In genomic region chr13:30548835-30549234, GRCm38 (mm10) we compare ENCODE assay signal across 8 mouse cellular contexts. TPM values are rescaled to one million over a fixed set of nuclear protein-coding genes. Genes with fewer than 3 reads are reported as not detected.
A peak's percentile ranks its signal among the peaks of the same experiment; 100 is the strongest.
DNase-seq lines count a peak whose midpoint lies in the region; ATAC-seq and TF ChIP-seq lines count a peak whose summit lies in the region.

No protein-coding gene starts in this region.

- ATAC-seq in kidney, embryonic 14.5 days (ENCODE audit: low FRiP score, low TSS enrichment) = no peak
- ATAC-seq in hindbrain, postnatal 0 days = no peak

- H3K9me3 ChIP-seq in kidney, embryonic 14.5 days (ENCODE audit: control insufficient read depth, low read length) = no peaks in the 10 kb centered on the region
- no peaks in the 10 kb centered on the region for H3K9me3 ChIP-seq in hindbrain, postnatal 0 days (ENCODE audit: low read length)
- no peaks in the 10 kb centered on the region for H3K9me3 ChIP-seq in limb, embryonic 10.5 days (replicated peaks)

- DNase-seq in kidney, adult 18-20 months = peak; percentile 84
- peak; percentile 73 for DNase-seq in brain, embryonic 14.5 days (ENCODE audit: low read depth)
- DNase-seq in forelimb bud, embryonic 11.5 days (ENCODE audit: low read depth, low spot score) = peak; percentile 89
- peak; percentile 82 for DNase-seq in hindbrain, postnatal 0 days (ENCODE audit: low spot score)
- peak; percentile 86 for DNase-seq in limb, embryonic 10.5 days (ENCODE audit: low spot score)
- peak; percentile 88 to 89 for DNase-seq in natural killer cell, adult 2 months (ENCODE audit: low spot score in 2 of 2)
- peak; percentile 43 for DNase-seq in telencephalon, adult 2 months (ENCODE audit: low read depth, low spot score)

- TF ChIP-seq POLR2A in brain, embryonic 14.5 days (IDR thresholded peaks at IDR 0.05; ENCODE audit: borderline replicate concordance, extremely low read depth, insufficient read depth, insufficient read length, poor library complexity, severe bottlenecking) = no peak

- no peak overlapping the region for H3K27ac ChIP-seq in kidney, embryonic 14.5 days (ENCODE audit: low read depth, low read length)
- no peak overlapping the region for H3K27ac ChIP-seq in hindbrain, postnatal 0 days
- H3K27ac ChIP-seq in limb, embryonic 10.5 days = no peak overlapping the region

- no peak overlapping the region for H3K4me2 ChIP-seq in kidney, embryonic 14.5 days (replicated peaks; ENCODE audit: low read depth, low read length)
- no peak overlapping the region for H3K4me2 ChIP-seq in hindbrain, postnatal 0 days (ENCODE audit: low read depth, low read length)

- H3K36me3 ChIP-seq in kidney, embryonic 14.5 days (ENCODE audit: control insufficient read depth, insufficient read depth, low read length) = no peaks in the 10 kb centered on the region
- no peaks in the 10 kb centered on the region for H3K36me3 ChIP-seq in hindbrain, postnatal 0 days (ENCODE audit: insufficient read depth, low read length)
- H3K36me3 ChIP-seq in limb, embryonic 10.5 days = no peaks in the 10 kb centered on the region

- H3K4me1 ChIP-seq in kidney, embryonic 14.5 days (ENCODE audit: control insufficient read depth, insufficient read depth, low read length) = peaks cover 6% of the 10 kb centered on the region
- peaks cover 7% of the 10 kb centered on the region for H3K4me1 ChIP-seq in hindbrain, postnatal 0 days (ENCODE audit: insufficient read depth, low read length)
- H3K4me1 ChIP-seq in limb, embryonic 10.5 days = peaks cover 10% of the 10 kb centered on the region

- 13% methylated on average over 2 of the region's 2 CpGs for WGBS in kidney, embryonic 14.5 days
- WGBS in hindbrain, postnatal 0 days = 28% methylated on average over 2 of the region's 2 CpGs
- WGBS in limb, embryonic 10.5 days = 30% methylated on average over 2 of the region's 2 CpGs

- no peak overlapping the region for H3K4me3 ChIP-seq in kidney, embryonic 14.5 days (ENCODE audit: low read length)
- H3K4me3 ChIP-seq in hindbrain, postnatal 0 days (ENCODE audit: low read length) = no peak overlapping the region
- H3K4me3 ChIP-seq in limb, embryonic 10.5 days = no peak overlapping the region

- H3K9ac ChIP-seq in kidney, embryonic 14.5 days (ENCODE audit: low read depth, low read length) = no peak overlapping the region
- no peak overlapping the region for H3K9ac ChIP-seq in hindbrain, postnatal 0 days (replicated peaks; ENCODE audit: low read length)

- no peaks in the 10 kb centered on the region for H3K27me3 ChIP-seq in kidney, embryonic 14.5 days (ENCODE audit: control insufficient read depth, insufficient read depth, low read length)
- no peaks in the 10 kb centered on the region for H3K27me3 ChIP-seq in hindbrain, postnatal 0 days (ENCODE audit: insufficient read depth, low read length)
- H3K27me3 ChIP-seq in limb, embryonic 10.5 days (ENCODE audit: low read depth, poor library complexity, severe bottlenecking) = no peaks in the 10 kb centered on the region

- TF ChIP-seq CTCF in brain, embryonic 14.5 days (IDR thresholded peaks at IDR 0.05; ENCODE audit: borderline replicate concordance, extremely low read depth, insufficient read depth, insufficient read length) = peak; percentile 85
- TF ChIP-seq CTCF in hindbrain, postnatal 0 days (IDR thresholded peaks at IDR 0.05; ENCODE audit: low read depth) = peak; percentile 96

RNA-seq across cellular contexts. Expression of gene Uqcrfs1, which starts 3.7 kb away (rescaled TPM):
- polyA plus RNA-seq in kidney, embryonic 14.5 days (2014; fragmentation: Nextera tagmentation; extraction: Ambion mirVana) = 264 and 276 TPM in 2 replicates
- 149 and 173 TPM in 2 replicates for polyA plus RNA-seq in brain, embryonic 14.5 days (2012; rRNA removed)
- total RNA-seq in hindbrain, postnatal 0 days (2014; rRNA removed) = 198 and 246 TPM in 2 replicates
- 382 and 392 TPM in 2 replicates for polyA plus RNA-seq in hindbrain, postnatal 0 days (2015; fragmentation: Nextera tagmentation; extraction: Ambion mirVana)
- polyA plus RNA-seq in limb, embryonic 10.5 days (2016; fragmentation: Nextera tagmentation; extraction: Ambion mirVana) = 228 and 233 TPM in 2 replicates
